8 mouse cellular contexts compared by ENCODE assay signal in genomic region chr4:116991366-116991765, GRCm38 (mm10). TPM values are rescaled to one million over a fixed set of nuclear protein-coding genes. Genes with fewer than 3 reads are reported as not detected.
DNase-seq lines count a peak whose midpoint lies in the region; ATAC-seq and TF ChIP-seq lines count a peak whose summit lies in the region.

No protein-coding gene starts in this region.

- intact Hi-C loops in heart, adult 2 months (cut with DNase I): loop anchor here (1.0 to 5.0 kb wide), 3 partner anchors 164 to 434 kb away; partner anchors contain the start of genes Gpbp1l1 and Tmem69
- intact Hi-C loops in heart, postnatal 25 days (cut with DNase I): loop anchor here (1.0 to 5.0 kb wide), 3 partner anchors 163 to 272 kb away; partner anchors contain the start of genes Mutyh and Toe1

- DNase-seq in heart, adult 2 months: peak; percentile 74 to 86
- DNase-seq in heart, postnatal 25 days (ENCODE audit: low spot score): no peak
- peak; percentile 75 for DNase-seq in adrenal gland, postnatal 25 days
- DNase-seq in embryonic facial prominence, embryonic 10.5 days (ENCODE audit: low spot score): peak; percentile 81
- DNase-seq in heart, embryonic 10.5 days (ENCODE audit: low spot score): peak; percentile 85
- DNase-seq in layer of hippocampus, postnatal 25 days (ENCODE audit: extremely low spot score in 1 of 2, low spot score in 1 of 2): peak; percentile 77 to 91

- H3K36me3 ChIP-seq in heart, adult 2 months (ENCODE audit: control insufficient read depth, insufficient read depth, low read length): no peaks in the 10 kb centered on the region
- peaks cover 48% of the 10 kb centered on the region for H3K36me3 ChIP-seq in embryonic facial prominence, embryonic 10.5 days (replicated peaks)
- H3K36me3 ChIP-seq in heart, embryonic 10.5 days: peaks cover 19% of the 10 kb centered on the region; the same call in 1 of the 2 replicates
- H3K36me3 ChIP-seq in small intestine, adult 2 months (ENCODE audit: control insufficient read depth, insufficient read depth, low read length): peaks cover 8% of the 10 kb centered on the region

- TF ChIP-seq CTCF in heart, adult 2 months (IDR thresholded peaks at IDR 0.05): peak; percentile 97
- peak; percentile 81; the same call in 1 of the 2 replicates for TF ChIP-seq CTCF in small intestine, adult 2 months (IDR thresholded peaks at IDR 0.05; ENCODE audit: extremely low read depth, insufficient read length, insufficient replicate concordance, low read depth, low read length)

- H3K27ac ChIP-seq in heart, adult 2 months: no peak overlapping the region
- H3K27ac ChIP-seq in embryonic facial prominence, embryonic 10.5 days (replicated peaks): no peak overlapping the region
- no peak overlapping the region for H3K27ac ChIP-seq in heart, embryonic 10.5 days
- no peak overlapping the region for H3K27ac ChIP-seq in small intestine, adult 2 months (ENCODE audit: insufficient read depth, low read depth, low read length)

- peaks cover 4% of the 10 kb centered on the region for H3K4me1 ChIP-seq in heart, adult 2 months (ENCODE audit: control insufficient read depth, insufficient read depth, low read length)
- H3K4me1 ChIP-seq in embryonic facial prominence, embryonic 10.5 days: peaks cover 30% of the 10 kb centered on the region
- peaks cover 32% of the 10 kb centered on the region for H3K4me1 ChIP-seq in heart, embryonic 10.5 days
- peaks cover 8% of the 10 kb centered on the region for H3K4me1 ChIP-seq in small intestine, adult 2 months (ENCODE audit: control insufficient read depth, insufficient read depth, insufficient read length, low read length)

- H3K27me3 ChIP-seq in heart, adult 2 months (ENCODE audit: control insufficient read depth, insufficient read depth, low read length): no peaks in the 10 kb centered on the region
- H3K27me3 ChIP-seq in embryonic facial prominence, embryonic 10.5 days (replicated peaks; ENCODE audit: low read depth, poor library complexity, severe bottlenecking): peaks cover 4% of the 10 kb centered on the region; the same call in 1 of the 2 replicates
- H3K27me3 ChIP-seq in heart, embryonic 10.5 days (ENCODE audit: insufficient read depth, poor library complexity, severe bottlenecking): 0 out of 2 replicates have a peak, but pooled peaks cover 2% of the 10 kb centered on the region
- H3K27me3 ChIP-seq in small intestine, adult 2 months (ENCODE audit: control insufficient read depth, insufficient read depth, low read length): no peaks in the 10 kb centered on the region

- peak; percentile 86 for TF ChIP-seq EP300 in heart, adult 2 months (IDR thresholded peaks at IDR 0.05; ENCODE audit: insufficient read depth, low read depth, low read length)

- 8% methylated on average over 7 of the region's 7 CpGs for WGBS in heart, adult 2 months
- 14% methylated on average over 7 of the region's 7 CpGs for WGBS in embryonic facial prominence, embryonic 10.5 days
- WGBS in heart, embryonic 10.5 days: 18% methylated on average over 7 of the region's 7 CpGs
- 8% methylated on average over 7 of the region's 7 CpGs for WGBS in small intestine, adult 2 months

- TF ChIP-seq POLR2A in heart, adult 2 months (IDR thresholded peaks at IDR 0.05; ENCODE audit: insufficient read depth, low read depth, low read length): no peak
- no peak for TF ChIP-seq POLR2A in small intestine, adult 2 months (IDR thresholded peaks at IDR 0.05; ENCODE audit: low read depth, low read length)

- H3K9me3 ChIP-seq in embryonic facial prominence, embryonic 10.5 days: no peaks in the 10 kb centered on the region
- H3K9me3 ChIP-seq in heart, embryonic 10.5 days: no peaks in the 10 kb centered on the region

- H3K79me2 ChIP-seq in heart, adult 2 months (replicated peaks; ENCODE audit: control insufficient read depth, insufficient read depth, low read length): no peaks in the 10 kb centered on the region

- ATAC-seq in megakaryocyte-erythroid progenitor cell, adult 5-6 weeks (replicated peaks; ENCODE audit: low FRiP score, low TSS enrichment, poor library complexity, severe bottlenecking): 0 out of 2 replicates have a peak, but pooled peaks have one; percentile 20

- no peak overlapping the region for H3K4me3 ChIP-seq in heart, adult 2 months
- no peak overlapping the region for H3K4me3 ChIP-seq in embryonic facial prominence, embryonic 10.5 days
- H3K4me3 ChIP-seq in heart, embryonic 10.5 days: no peak overlapping the region
- H3K4me3 ChIP-seq in small intestine, adult 2 months (ENCODE audit: low read depth, low read length): no peak overlapping the region

- no peak overlapping the region for H3K9ac ChIP-seq in heart, adult 2 months (ENCODE audit: low read depth, low read length)

RNA-seq across cellular contexts. Expression of gene Urod, which starts 2.8 kb away (rescaled TPM):
- total RNA-seq in heart, adult 2 months (2021): 10 to 100 TPM; 86.7 to 91.9 TPM
- 77.1 and 117 TPM in 2 replicates for polyA plus RNA-seq in heart, adult 2 months (2012; rRNA removed)
- total RNA-seq in heart, postnatal 25 days (2021): 10 to 100 TPM; 85.0 to 91.1 TPM
- total RNA-seq in adrenal gland, postnatal 25 days (2021): 98.3 and 127 TPM in 2 replicates
- polyA plus RNA-seq in embryonic facial prominence, embryonic 10.5 days (2016; fragmentation: Nextera tagmentation; extraction: Ambion mirVana): 111 and 113 TPM in 2 replicates
- polyA plus RNA-seq in heart, embryonic 10.5 days (2016; fragmentation: Nextera tagmentation; extraction: Ambion mirVana): 128 and 133 TPM in 2 replicates
- 10 to 100 TPM; 56.9 to 66.1 TPM for total RNA-seq in layer of hippocampus, postnatal 25 days (2021)
- total RNA-seq in megakaryocyte-erythroid progenitor cell, adult 5-6 weeks (2014; fragmentation: Nextera tagmentation): 222 and 304 TPM in 2 replicates
- 130 and 163 TPM in 2 replicates for total RNA-seq in megakaryocyte-erythroid progenitor cell, adult 5-6 weeks (2017)
- 19.8 and 35.5 TPM in 2 replicates for polyA plus RNA-seq in small intestine, adult 2 months (2012; rRNA removed)

RNA-seq across cellular contexts. Expression of gene Hectd3, which starts 3.8 kb away (rescaled TPM):
- 10 to 100 TPM; 14.0 to 20.6 TPM for total RNA-seq in heart, adult 2 months (2021)
- 28.4 and 31.0 TPM in 2 replicates for polyA plus RNA-seq in heart, adult 2 months (2012; rRNA removed)
- total RNA-seq in heart, postnatal 25 days (2021): 10 to 100 TPM; 14.8 to 15.3 TPM
- 31.7 and 33.5 TPM in 2 replicates for total RNA-seq in adrenal gland, postnatal 25 days (2021)
- polyA plus RNA-seq in embryonic facial prominence, embryonic 10.5 days (2016; fragmentation: Nextera tagmentation; extraction: Ambion mirVana): 9.6 and 10.1 TPM in 2 replicates
- 6.6 and 8.3 TPM in 2 replicates for polyA plus RNA-seq in heart, embryonic 10.5 days (2016; fragmentation: Nextera tagmentation; extraction: Ambion mirVana)
- total RNA-seq in layer of hippocampus, postnatal 25 days (2021): 10 to 100 TPM; 41.5 to 49.4 TPM
- total RNA-seq in megakaryocyte-erythroid progenitor cell, adult 5-6 weeks (2014; fragmentation: Nextera tagmentation): 10.8 and 14.8 TPM in 2 replicates
- 12.7 and 15.0 TPM in 2 replicates for total RNA-seq in megakaryocyte-erythroid progenitor cell, adult 5-6 weeks (2017)
- 68.8 and 261 TPM in 2 replicates for polyA plus RNA-seq in small intestine, adult 2 months (2012; rRNA removed)

RNA-seq across cellular contexts. Expression of gene Eif2b3, which starts 27.8 kb away (rescaled TPM):
- 10 to 100 TPM; 12.0 to 14.6 TPM for total RNA-seq in heart, adult 2 months (2021)
- polyA plus RNA-seq in heart, adult 2 months (2012; rRNA removed): 7.9 and 11.6 TPM in 2 replicates
- total RNA-seq in heart, postnatal 25 days (2021): 10 to 100 TPM; 13.5 to 13.8 TPM
- total RNA-seq in adrenal gland, postnatal 25 days (2021): 33.3 and 34.4 TPM in 2 replicates
- 63.3 and 63.4 TPM in 2 replicates for polyA plus RNA-seq in embryonic facial prominence, embryonic 10.5 days (2016; fragmentation: Nextera tagmentation; extraction: Ambion mirVana)
- polyA plus RNA-seq in heart, embryonic 10.5 days (2016; fragmentation: Nextera tagmentation; extraction: Ambion mirVana): 40.6 and 54.8 TPM in 2 replicates
- total RNA-seq in layer of hippocampus, postnatal 25 days (2021): 10 to 100 TPM; 20.6 to 21.2 TPM
- 53.5 and 56.7 TPM in 2 replicates for total RNA-seq in megakaryocyte-erythroid progenitor cell, adult 5-6 weeks (2014; fragmentation: Nextera tagmentation)
- total RNA-seq in megakaryocyte-erythroid progenitor cell, adult 5-6 weeks (2017): 61.4 and 65.7 TPM in 2 replicates
- 0.86 and 1.5 TPM in 2 replicates for polyA plus RNA-seq in small intestine, adult 2 months (2012; rRNA removed)
